Mouse (Mus musculus): ENCODE data around the gene Rhbdf2. TPM values are rescaled to one million over a fixed set of nuclear protein-coding genes. Genes with fewer than 3 reads are reported as not detected.

Rhbdf2 gene
- polyA plus RNA-seq, 1 experiment from 2014 or later: 6.7 TPM

DNA sequence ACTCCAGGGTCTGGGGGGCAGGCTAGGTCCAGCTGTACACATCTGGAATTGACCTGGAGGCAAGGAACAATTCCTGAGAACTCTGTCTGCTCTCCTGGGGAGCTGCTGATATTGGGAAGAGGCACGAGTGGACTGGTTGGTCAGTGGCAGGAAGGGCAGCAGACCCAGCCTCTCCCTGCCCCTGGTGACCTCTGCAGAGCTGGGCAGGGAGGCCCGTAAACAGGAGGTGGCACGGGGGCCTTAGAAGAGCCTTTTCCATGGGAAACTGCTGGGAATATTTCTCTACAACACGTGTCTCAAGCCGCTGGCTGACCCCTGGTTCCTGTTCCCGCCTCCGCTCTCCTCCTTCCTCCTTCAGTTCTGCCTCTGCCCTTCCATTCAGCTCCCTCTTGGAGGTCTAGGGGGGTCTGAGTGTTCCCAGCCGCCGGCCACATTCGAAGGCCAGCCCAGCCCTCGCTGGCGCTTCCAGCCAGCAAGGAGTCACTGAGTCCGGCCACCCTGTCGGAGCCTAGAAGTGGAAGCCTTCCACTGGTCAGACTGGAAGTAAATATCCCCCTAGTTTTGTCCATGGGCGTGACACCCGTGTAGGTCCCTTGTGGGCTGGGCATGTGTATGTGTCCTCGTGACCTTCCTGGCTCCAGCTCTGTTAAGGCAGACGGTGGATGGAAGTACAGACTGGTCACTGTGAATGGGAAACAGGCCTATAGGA is 21.5 kb upstream of the Rhbdf2 start:
- Histone ChIP-seq H3K36me3 (no peaks in the 10 kb centered on the region), H3K4me2 (no peak overlapping the region), H3K9ac (no peak overlapping the region), H3K27ac (peak overlapping the region; percentile 68), H3K4me3 (no peak overlapping the region), H3K27me3 (peaks cover 63% of the 10 kb centered on the region), H3K4me1 (replicated peaks) (peaks cover 34% of the 10 kb centered on the region), H3K9me3 (replicated peaks) (no peaks in the 10 kb centered on the region)
- ATAC-seq (replicated peaks; ENCODE audit: insufficient number of reproducible peaks, insufficient read depth, low FRiP score, low read depth): 0 out of 2 replicates have a peak, but pooled peaks have one; percentile 33
- WGBS: 46% methylated on average over 18 of the region's 18 CpGs

- Histone ChIP-seq H3K9ac (no peak overlapping the region), H3K9me3 (replicated peaks) (no peaks in the 10 kb centered on the region), H3K27me3 (peaks cover 55% of the 10 kb centered on the region), H3K4me2 (no peak overlapping the region), H3K4me1 (replicated peaks) (peaks cover 33% of the 10 kb centered on the region), H3K27ac (peak overlapping the region; percentile 68), H3K36me3 (no peaks in the 10 kb centered on the region), H3K4me3 (no peak overlapping the region)
- ATAC-seq (replicated peaks; ENCODE audit: insufficient number of reproducible peaks, insufficient read depth, low FRiP score, low read depth): peak; percentile 51; the same call in 1 of the 2 replicates
- 43% methylated on average over 11 of the region's 11 CpGs for WGBS
Observed at GRCm38 (mm10) chr11:116647340-116647991, 20.6 kb upstream of the Rhbdf2 start.

GRCm38 (mm10) chr11:116646771-116647170 is 20.0 kb upstream of the Rhbdf2 start:
- no peaks in the 10 kb centered on the region for H3K9me3 ChIP-seq (replicated peaks)
- H3K27me3 ChIP-seq: peaks cover 52% of the 10 kb centered on the region
- H3K27ac ChIP-seq: peak overlapping the region; percentile 68
- H3K36me3 ChIP-seq: no peaks in the 10 kb centered on the region
- 82% methylated on average over 7 of the region's 7 CpGs for WGBS
- no peak for ATAC-seq (replicated peaks; ENCODE audit: insufficient number of reproducible peaks, insufficient read depth, low FRiP score, low read depth)
- H3K9ac ChIP-seq: no peak overlapping the region
- H3K4me1 ChIP-seq (replicated peaks): peaks cover 33% of the 10 kb centered on the region
- no peak overlapping the region for H3K4me3 ChIP-seq
- H3K4me2 ChIP-seq: no peak overlapping the region

GRCm38 (mm10) chr11:116646136-116646535 is 19.3 kb upstream of the Rhbdf2 start:
- Histone ChIP-seq H3K27me3 (peaks cover 48% of the 10 kb centered on the region), H3K4me3 (no peak overlapping the region), H3K4me2 (no peak overlapping the region), H3K9ac (no peak overlapping the region), H3K4me1 (replicated peaks) (peaks cover 33% of the 10 kb centered on the region), H3K27ac (no peak overlapping the region), H3K9me3 (replicated peaks) (no peaks in the 10 kb centered on the region), H3K36me3 (no peaks in the 10 kb centered on the region)
- ATAC-seq (replicated peaks; ENCODE audit: insufficient number of reproducible peaks, insufficient read depth, low FRiP score, low read depth): no peak
- 68% methylated on average over 11 of the region's 11 CpGs for WGBS

- Histone ChIP-seq H3K36me3 (no peaks in the 10 kb centered on the region), H3K27ac (no peak overlapping the region), H3K4me2 (no peak overlapping the region), H3K4me1 (replicated peaks) (peaks cover 33% of the 10 kb centered on the region), H3K4me3 (no peak overlapping the region), H3K27me3 (peaks cover 44% of the 10 kb centered on the region), H3K9ac (no peak overlapping the region), H3K9me3 (replicated peaks) (no peaks in the 10 kb centered on the region)
- no peak for ATAC-seq (replicated peaks; ENCODE audit: insufficient number of reproducible peaks, insufficient read depth, low FRiP score, low read depth)
- 56% methylated on average over 8 of the region's 8 CpGs for WGBS
Observed at GRCm38 (mm10) chr11:116645446-116646110, 18.8 kb upstream of the Rhbdf2 start.

GRCm38 (mm10) chr11:116644225-116645112 is 17.6 kb upstream of the Rhbdf2 start:
- Histone ChIP-seq H3K4me2 (no peak overlapping the region), H3K27ac (peak overlapping the region; percentile 26; the same call in 1 of the 2 replicates), H3K9ac (no peak overlapping the region), H3K4me1 (replicated peaks) (peaks cover 33% of the 10 kb centered on the region), H3K27me3 (peaks cover 33% of the 10 kb centered on the region), H3K9me3 (replicated peaks) (no peaks in the 10 kb centered on the region), H3K36me3 (no peaks in the 10 kb centered on the region), H3K4me3 (no peak overlapping the region)
- 54% methylated on average over 21 of the region's 21 CpGs for WGBS
- no peak for ATAC-seq (replicated peaks; ENCODE audit: insufficient number of reproducible peaks, insufficient read depth, low FRiP score, low read depth)

DNA sequence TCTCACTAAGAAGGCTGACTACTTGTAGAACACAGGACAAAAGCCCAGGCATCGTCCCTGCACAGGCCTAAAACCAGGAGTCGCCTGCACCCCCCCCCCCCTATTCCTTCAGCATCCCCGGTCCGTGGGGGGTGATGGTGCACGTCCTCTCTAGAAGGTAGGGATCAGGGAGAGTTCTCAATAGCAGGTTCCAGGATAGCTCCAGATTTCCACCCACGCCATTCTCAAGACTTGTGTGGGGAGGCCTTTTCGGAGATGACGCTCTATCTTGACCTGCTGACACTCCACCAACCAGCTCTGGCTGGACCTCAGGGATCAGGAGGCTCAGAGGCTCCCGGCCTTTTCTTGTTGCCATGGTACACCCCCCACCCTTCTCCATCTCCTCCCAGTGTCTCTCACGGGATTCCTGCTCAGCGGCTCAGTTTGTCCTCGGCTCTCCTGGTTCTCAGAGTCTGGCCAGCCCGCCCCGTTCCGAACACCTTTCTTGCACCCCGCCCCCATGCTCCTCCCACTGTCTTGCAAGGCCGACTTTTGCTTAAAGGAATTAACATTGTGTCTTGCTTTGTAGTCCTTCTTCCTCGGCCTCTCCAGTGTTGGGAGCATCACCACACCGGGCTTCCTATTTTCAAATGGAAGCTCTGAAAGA is 16.9 kb upstream of the Rhbdf2 start:
- 14% methylated on average over 19 of the region's 19 CpGs for WGBS
- Histone ChIP-seq H3K27me3 (peaks cover 28% of the 10 kb centered on the region), H3K4me1 (replicated peaks) (peaks cover 28% of the 10 kb centered on the region), H3K4me3 (peak overlapping the region; percentile 12; the same call in 1 of the 2 replicates), H3K9me3 (replicated peaks) (no peaks in the 10 kb centered on the region), H3K27ac (peak overlapping the region; percentile 26; the same call in 1 of the 2 replicates), H3K36me3 (no peaks in the 10 kb centered on the region), H3K9ac (no peak overlapping the region), H3K4me2 (peak overlapping the region; percentile 50)
- ATAC-seq (replicated peaks; ENCODE audit: insufficient number of reproducible peaks, insufficient read depth, low FRiP score, low read depth): no peak

DNA sequence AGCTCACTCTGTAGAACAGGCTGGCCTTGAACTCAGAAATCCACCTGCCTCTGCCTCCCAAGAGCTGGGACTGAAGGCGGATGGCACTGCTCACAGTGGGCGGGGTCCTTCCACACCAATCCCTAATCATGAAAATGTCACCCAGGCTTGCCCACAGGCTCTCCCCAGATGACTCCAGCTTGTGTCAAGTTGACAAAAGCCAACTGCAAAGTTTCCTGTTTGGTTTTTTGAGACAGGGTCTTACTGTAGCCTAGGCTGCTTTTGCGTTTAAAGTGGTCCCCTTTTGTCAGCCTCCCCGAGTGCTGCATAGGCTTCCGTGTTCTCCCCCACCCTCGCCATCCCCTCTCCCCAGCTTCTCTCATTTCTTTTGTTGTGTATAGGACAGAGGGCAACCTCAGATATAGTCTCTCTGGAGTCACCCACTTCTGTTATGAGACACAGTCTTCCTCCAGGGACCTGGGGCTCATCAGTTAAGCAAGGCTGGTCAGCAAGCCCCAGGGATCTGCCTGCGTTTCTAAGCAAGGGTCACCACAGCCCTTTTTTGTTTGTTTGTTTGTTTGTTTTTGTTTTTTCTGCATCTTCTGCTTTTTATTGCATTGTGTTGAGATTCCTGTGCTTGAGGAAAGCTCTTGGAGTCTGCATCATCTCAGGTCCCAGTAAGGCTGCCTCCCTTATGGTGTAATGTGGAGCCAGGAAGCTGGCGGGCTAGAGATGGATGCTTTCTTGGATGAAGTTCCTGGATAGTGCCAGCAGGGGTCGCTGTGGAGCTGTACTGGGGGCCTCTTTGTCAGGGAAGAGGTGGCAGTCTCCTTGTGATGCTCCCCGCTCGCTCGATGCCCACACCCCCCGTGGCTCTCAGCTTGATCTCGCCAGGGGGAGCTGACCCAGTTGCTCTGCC is 16.1 kb upstream of the Rhbdf2 start:
- Histone ChIP-seq H3K9ac (no peak overlapping the region), H3K27ac (no peak overlapping the region), H3K9me3 (replicated peaks) (no peaks in the 10 kb centered on the region), H3K4me3 (peak overlapping the region; percentile 12; the same call in 1 of the 2 replicates), H3K36me3 (no peaks in the 10 kb centered on the region), H3K4me1 (replicated peaks) (peaks cover 24% of the 10 kb centered on the region), H3K27me3 (peaks cover 28% of the 10 kb centered on the region), H3K4me2 (peak overlapping the region; percentile 50)
- peak; percentile 36 for ATAC-seq (replicated peaks; ENCODE audit: insufficient number of reproducible peaks, insufficient read depth, low FRiP score, low read depth)
- 34% methylated on average over 14 of the region's 14 CpGs for WGBS

DNA sequence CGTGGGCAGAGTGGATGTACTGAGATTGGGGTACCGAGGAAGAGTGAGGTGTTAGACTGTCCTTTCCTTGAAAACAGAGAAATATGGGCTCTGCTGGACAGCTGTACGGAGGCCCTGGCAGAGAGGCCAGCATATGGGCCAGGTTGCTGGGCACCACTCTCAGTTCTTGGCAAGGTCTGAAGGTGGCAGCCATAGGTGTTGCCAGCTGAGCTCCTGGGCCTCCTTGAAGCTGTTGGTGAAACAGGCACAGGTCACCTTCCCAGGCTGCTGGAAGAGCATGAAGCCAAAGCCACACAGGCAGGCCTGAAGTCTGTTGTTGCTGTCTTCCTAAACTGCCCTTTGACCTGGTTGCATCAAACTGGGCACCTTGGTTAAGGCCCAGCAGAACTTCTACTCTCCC is 14.9 kb upstream of the Rhbdf2 start:
- no peak overlapping the region for H3K9ac ChIP-seq
- peaks cover 19% of the 10 kb centered on the region for H3K27me3 ChIP-seq
- no peak overlapping the region for H3K27ac ChIP-seq
- no peaks in the 10 kb centered on the region for H3K9me3 ChIP-seq (replicated peaks)
- H3K4me1 ChIP-seq (replicated peaks): peaks cover 14% of the 10 kb centered on the region
- ATAC-seq (replicated peaks; ENCODE audit: insufficient number of reproducible peaks, insufficient read depth, low FRiP score, low read depth): no peak
- no peak overlapping the region for H3K4me3 ChIP-seq
- no peaks in the 10 kb centered on the region for H3K36me3 ChIP-seq
- WGBS: 65% methylated on average over 3 of the region's 3 CpGs
- H3K4me2 ChIP-seq: no peak overlapping the region

- Histone ChIP-seq H3K9me3 (replicated peaks) (no peaks in the 10 kb centered on the region), H3K4me1 (replicated peaks) (peaks cover 13% of the 10 kb centered on the region), H3K4me2 (no peak overlapping the region), H3K27me3 (peaks cover 15% of the 10 kb centered on the region), H3K4me3 (no peak overlapping the region), H3K27ac (no peak overlapping the region), H3K9ac (no peak overlapping the region), H3K36me3 (no peaks in the 10 kb centered on the region)
- 47% methylated on average over 5 of the region's 5 CpGs for WGBS
- ATAC-seq (replicated peaks; ENCODE audit: insufficient number of reproducible peaks, insufficient read depth, low FRiP score, low read depth): no peak
Observed at GRCm38 (mm10) chr11:116641168-116641567, 14.3 kb upstream of the Rhbdf2 start.

Data from heart, embryonic 15.5 days (tissue).